Mouse (Mus musculus): ENCODE data around the gene Sh3gl3.

DNA sequence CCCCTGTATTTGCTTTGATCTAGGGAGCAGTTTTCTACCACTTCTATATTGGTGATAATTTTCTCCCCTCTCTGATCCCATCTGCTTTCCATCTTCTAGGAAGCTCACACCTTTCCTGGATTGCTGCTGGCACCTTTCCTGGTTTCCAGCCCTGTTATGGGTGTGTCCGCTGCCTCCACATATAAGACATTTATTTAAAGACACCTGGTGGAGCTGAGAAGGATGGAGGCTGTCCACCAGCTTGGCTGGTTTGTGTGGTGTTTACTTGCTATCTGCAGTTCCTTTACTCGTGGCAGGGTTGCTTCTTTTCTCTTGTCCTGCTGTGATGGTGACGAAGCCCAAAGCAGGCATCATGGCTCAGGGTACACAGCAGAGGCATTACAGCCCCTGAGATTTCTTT, 71.1 kb downstream of the Sh3gl3 start:
- TF ChIP-seq POLR2A (IDR thresholded peaks at IDR 0.05; ENCODE audit: control insufficient read depth, extremely low read depth, insufficient read depth, low read length, poor library complexity) (no peak), CTCF (IDR thresholded peaks at IDR 0.05; ENCODE audit: borderline replicate concordance, control insufficient read depth, extremely low read depth, insufficient read depth, low read length, poor library complexity) (no peak)

Data from thymus, adult 2 months (tissue).